Mouse (Mus musculus) heart, adult 9 months (tissue): ENCODE data around the gene Rasl10b.

ENCODE experiments used
- DNase-seq, 2 experiments: peaks; one replicate each; pipeline ENCODE4 v3.0.0; 2022; ENCODE audit warnings: low spot score in 2 of 2

The Rasl10b gene

DNA sequence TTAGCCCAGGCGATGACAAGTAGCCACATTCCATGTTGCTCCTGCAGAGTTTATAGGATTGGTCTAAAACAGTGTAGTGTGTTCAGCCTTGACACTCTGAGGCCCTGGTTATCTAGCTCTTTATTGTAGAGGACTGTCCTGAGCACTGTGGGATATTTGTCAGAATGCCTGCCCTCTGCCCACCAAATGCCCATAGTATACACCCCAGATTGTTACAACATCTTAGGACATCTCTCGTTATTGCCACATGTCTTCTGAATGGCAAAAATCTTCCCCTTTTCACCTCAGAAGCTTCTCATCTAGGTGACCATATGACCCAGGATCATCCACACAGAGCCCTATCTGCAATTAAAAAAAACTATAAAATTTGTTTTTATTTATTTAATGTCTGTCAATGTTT lies 23.6 kb downstream of the Rasl10b start:
- DNase-seq, result no peak

GRCm38 (mm10) chr11:83437377-83437776 lies 28.4 kb downstream of the Rasl10b start, which contains the start of gene 1700020L24Rik:
Gene 1700020L24Rik, plus strand, starts transcription at chr11:83437677.
- no peak for DNase-seq

DNA sequence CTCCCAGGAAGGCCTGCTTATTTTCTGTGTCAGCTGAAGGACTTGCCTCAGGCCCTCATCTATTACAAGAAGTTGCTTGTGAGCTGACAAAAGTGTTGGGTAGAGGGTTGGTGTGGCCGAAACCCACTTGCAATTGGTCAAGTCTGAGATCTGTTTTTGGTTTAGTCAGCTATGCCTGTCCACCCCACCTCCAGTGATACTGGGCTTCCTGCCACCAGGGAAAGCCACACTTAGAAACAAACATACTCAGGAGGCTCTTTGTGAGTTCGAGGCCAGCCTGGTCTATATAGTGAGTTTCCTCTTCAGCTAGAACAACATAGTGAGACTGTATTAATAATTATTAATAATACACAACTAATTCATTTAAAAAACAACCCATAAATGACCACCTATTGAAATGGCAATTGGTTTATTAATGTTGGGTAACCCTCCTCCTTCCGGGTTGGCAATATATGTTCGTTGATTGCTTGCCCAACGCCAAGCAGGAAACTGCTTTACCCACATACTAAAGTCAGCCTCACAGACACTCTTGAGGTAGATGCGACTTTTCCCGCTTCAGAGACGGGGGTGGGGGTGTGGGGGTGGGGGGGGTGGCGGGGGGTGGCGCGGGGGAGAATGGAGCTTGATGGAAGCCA lies 30.6 kb downstream of the Rasl10b start:
- DNase-seq, result no peak

DNA sequence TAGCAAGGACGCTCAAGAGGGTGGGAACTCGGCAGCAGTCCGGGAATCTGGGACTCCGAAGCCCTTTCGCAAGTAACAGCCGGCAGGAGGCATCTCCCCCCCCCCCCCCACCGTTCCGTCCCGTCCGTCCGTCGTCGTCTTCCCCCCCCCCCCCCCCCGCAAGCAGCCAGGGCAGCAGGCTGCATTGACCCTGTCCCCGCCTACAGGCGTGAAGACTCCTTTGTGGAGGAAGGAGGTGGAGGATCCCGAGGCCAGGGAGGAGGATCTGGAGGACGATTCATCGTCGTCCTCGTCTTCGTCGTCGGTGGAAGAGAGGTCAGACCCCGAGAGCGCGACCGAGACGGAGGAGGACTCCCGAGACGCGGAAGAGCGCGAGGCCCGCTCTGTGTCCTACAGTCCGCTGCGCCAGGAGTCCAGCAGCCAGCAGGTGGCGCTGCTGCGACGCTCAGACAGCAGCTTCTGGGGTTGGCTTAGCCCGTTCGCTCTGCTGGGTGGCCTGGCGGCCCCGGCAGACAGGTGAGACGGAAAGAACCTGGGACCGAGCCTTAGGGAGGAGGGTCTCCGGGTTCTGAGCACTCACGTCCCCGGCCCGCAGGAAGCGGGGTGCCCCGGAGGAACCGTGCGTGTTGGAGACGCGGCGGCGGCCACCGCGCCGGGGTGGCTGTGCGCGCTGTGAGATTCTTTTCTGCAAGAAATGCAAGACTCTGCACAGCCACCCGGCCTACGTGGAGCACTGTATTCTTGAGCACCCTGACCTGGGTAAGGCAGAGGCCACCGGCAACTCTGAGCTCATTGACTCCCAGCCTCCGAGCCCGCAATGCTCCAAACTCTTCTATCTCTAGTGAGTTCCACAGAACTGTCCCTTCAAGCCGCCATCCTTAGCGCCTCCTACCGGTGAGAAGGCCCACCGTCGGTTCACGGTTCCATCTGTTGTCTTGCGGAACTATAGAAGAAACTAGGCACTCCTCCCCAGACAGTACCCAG lies 31.4 kb downstream of the Rasl10b start:
- DNase-seq, result peak; percentile 75 to 83

- peak; percentile 66 to 68 for DNase-seq
These were observed 32.3 kb downstream of the Rasl10b start for GRCm38 (mm10) chr11:83441235-83441634.

- peak; percentile 67 to 76 for DNase-seq
These were observed 33.8 kb downstream of the Rasl10b start for GRCm38 (mm10) chr11:83442596-83443267.

DNA sequence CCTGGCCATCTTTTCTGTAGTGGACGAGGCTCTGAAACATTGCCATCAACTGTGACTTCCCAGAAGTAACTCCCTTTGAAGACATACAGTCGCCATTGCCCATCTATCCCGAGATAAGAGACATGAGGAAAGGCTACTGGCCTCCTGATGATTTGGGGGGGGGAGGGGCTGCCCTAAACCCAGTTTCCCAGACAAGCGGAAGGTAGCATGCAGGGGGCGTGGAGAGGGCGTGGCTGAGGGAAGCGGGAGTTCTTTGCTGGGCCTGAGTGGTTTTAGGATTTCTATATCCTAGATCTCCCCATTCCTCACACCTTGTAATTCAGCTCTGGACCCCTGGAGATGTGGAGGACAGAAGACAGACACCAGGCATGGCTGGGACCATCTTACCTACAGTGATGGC lies 34.9 kb downstream of the Rasl10b start:
- DNase-seq, result no peak

GRCm38 (mm10) chr11:83445001-83445400 lies 36.1 kb downstream of the Rasl10b start:
- DNase-seq, result no peak

GRCm38 (mm10) chr11:83447612-83448011 lies 38.7 kb downstream of the Rasl10b start:
- no peak for DNase-seq

- peak; percentile 58 to 60 for DNase-seq
These were observed 39.3 kb downstream of the Rasl10b start for GRCm38 (mm10) chr11:83448021-83448926.

- peak in 1 of 2 experiments; percentile 35 for DNase-seq
These were observed 39.9 kb downstream of the Rasl10b start for GRCm38 (mm10) chr11:83448927-83449236.

- DNase-seq, result no peak
These were observed 40.4 kb downstream of the Rasl10b start for GRCm38 (mm10) chr11:83449298-83449697.

DNA sequence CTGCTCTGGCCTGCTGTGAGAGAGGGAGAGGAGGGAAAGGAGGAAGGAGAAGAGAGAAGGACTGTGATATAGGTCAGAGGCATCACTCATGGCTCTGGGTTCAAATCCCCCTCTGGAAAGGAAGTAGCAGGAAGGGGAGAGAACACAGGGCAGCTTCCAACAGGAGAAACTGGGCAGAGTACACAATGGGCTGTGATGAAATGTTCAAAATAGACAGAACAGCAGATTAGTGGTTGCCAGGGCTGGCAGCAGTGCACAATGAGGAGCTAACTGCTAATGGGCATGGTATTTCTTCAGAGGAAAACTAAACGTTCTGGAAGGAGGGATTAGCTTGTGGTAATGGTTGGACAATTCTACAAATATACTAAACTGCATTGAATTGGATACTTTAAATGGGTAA lies 41.6 kb downstream of the Rasl10b start:
- DNase-seq, result no peak

DNA sequence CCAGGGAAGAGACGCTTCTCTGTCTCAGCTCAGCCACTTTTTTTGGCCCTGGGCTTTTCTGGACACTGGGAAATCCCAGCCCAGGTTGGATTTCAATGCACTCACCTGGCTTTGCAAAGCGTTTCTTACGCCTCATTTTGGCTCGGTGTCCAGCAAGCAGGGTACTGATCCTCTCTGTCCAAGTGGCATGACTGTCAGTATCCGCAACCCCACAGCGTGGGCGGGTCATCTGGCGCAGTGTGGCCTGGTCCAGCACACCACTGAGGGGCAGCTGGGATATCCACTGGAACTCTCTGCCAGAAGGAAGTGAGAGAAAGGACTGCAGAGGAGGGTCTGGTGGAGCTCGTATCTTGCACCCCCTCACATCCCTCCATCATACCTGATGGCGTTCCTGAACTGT lies 42.3 kb downstream of the Rasl10b start:
- no peak for DNase-seq

GRCm38 (mm10) chr11:83454548-83454947 lies 45.6 kb downstream of the Rasl10b start:
- DNase-seq, result peak; percentile 38 to 52

GRCm38 (mm10) chr11:83455608-83456007 lies 46.7 kb downstream of the Rasl10b start:
- DNase-seq, result no peak

- DNase-seq, result no peak
These were observed 48.3 kb downstream of the Rasl10b start for GRCm38 (mm10) chr11:83457257-83457656.

GRCm38 (mm10) chr11:83457912-83458601 lies 49.1 kb downstream of the Rasl10b start:
- peak; percentile 56 to 63 for DNase-seq

DNA sequence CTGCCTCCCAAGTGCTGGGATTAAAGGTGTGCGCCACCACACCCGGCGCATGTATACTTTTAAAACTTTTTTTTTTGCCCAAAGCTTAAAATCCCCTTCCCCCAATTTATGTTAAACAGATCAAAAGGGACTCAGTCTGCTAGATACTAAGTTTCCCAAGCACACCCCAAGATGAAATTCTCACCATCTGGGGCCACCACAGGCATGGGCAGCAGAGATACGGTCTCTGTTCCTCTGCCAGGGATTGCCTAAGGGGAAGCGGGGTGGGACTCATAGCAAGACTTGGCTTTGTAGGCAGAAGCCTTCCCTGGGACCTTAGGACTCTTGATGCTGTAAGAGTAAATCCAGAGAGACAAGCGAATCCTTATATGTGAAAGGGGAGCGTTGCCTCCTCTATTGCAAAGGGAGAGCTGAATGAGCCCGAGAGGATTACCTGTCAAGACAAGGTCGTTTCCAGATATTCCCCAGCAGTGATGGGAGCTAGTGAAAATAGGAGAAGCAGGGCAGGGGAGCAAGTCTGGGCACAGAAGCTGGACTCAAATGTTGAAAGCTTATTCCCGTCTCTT lies 52.6 kb downstream of the Rasl10b start:
- DNase-seq, result no peak

GRCm38 (mm10) chr11:83462711-83463244 lies 53.8 kb downstream of the Rasl10b start, which contains the start of gene Mmp28:
Gene Mmp28, minus strand, starts transcription at chr11:83463071.
- DNase-seq, result peak; percentile 66 to 68
